Mouse (Mus musculus) MEL (cell line): ENCODE measurements around the gene Vtn. TPM values are rescaled to one million over a fixed set of nuclear protein-coding genes. Genes with fewer than 3 reads are reported as not detected.
A peak's percentile ranks its signal among the peaks of the same experiment; 100 is the strongest.

Experiments
- DNase-seq: peaks from one replicate; pipeline ENCODE4 v3.0.0; 2011; ENCODE audit warnings: low read depth, low spot score
- H3K27ac ChIP-seq: 2 replicates; pipeline ENCODE4 v1.5.1; 2012; ENCODE audit warnings: low read depth, mild to moderate bottlenecking, control low read depth, low read length, moderate library complexity; ENCODE audit not compliant: control insufficient read depth
- H3K27me3 ChIP-seq, 2 experiments: fragments of 150-350 bp in 1 of 2; sonication (generic) in 1 of 2; 2 replicates each; pipeline ENCODE4 v1.6.1; 2012; ENCODE audit warnings: low read length in 2 of 2, mild to moderate bottlenecking in 2 of 2, improper control_type of control experiment in 1 of 2, moderate library complexity in 1 of 2; ENCODE audit not compliant: insufficient read depth in 2 of 2, control insufficient read depth in 1 of 2
- H3K36me3 ChIP-seq, 2 experiments: 2 replicates each; pipeline ENCODE4 v1.6.1; 2012 to 2014; ENCODE audit warnings: low read length in 2 of 2, improper control_type of control experiment in 1 of 2, inconsistent platforms in 1 of 2, mild to moderate bottlenecking in 1 of 2; ENCODE audit not compliant: insufficient read depth in 2 of 2, control insufficient read depth in 1 of 2
- H3K4me1 ChIP-seq, 2 experiments: fragments of 150-350 bp in 1 of 2; sonication (generic) in 1 of 2; 2 replicates each; pipeline ENCODE4 v1.6.1; 2012; ENCODE audit warnings: low read length in 2 of 2, improper control_type of control experiment in 1 of 2, mild to moderate bottlenecking in 1 of 2; ENCODE audit not compliant: insufficient read depth in 2 of 2, control insufficient read depth in 1 of 2
- H3K4me3 ChIP-seq, 2 experiments: fragments of 150-350 bp in 1 of 2; sonication (generic) in 1 of 2; 2 replicates each; pipeline ENCODE4 v1.5.1; 2012; ENCODE audit warnings: low read depth in 2 of 2, low read length in 2 of 2, mild to moderate bottlenecking in 2 of 2, moderate library complexity in 2 of 2, control low read depth in 1 of 2, improper control_type of control experiment in 1 of 2; ENCODE audit not compliant: control insufficient read depth in 1 of 2, insufficient read depth in 1 of 2
- H3K79me2 ChIP-seq: 2 replicates; pipeline ENCODE4 v1.6.1; 2012; ENCODE audit warnings: mild to moderate bottlenecking, low read length, moderate library complexity; ENCODE audit not compliant: control insufficient read depth, poor library complexity, insufficient read depth
- H3K9ac ChIP-seq: 2 replicates; pipeline ENCODE4 v1.6.1; 2012; ENCODE audit warnings: low read depth, mild to moderate bottlenecking, control low read depth, low read length, moderate library complexity; ENCODE audit not compliant: control insufficient read depth, poor library complexity, severe bottlenecking
- H3K9me3 ChIP-seq: fragments of 150-350 bp; sonication (generic); replicated peaks from 2 replicates; pipeline ENCODE4 v1.6.1; 2012; ENCODE audit warnings: mild to moderate bottlenecking, low read length, improper control_type of control experiment, moderate library complexity; ENCODE audit not compliant: insufficient read depth
- CHD1 ChIP-seq: IDR thresholded peaks from 2 replicates; pipeline ENCODE4 v1.6.1; 2012; ENCODE audit warnings: low read depth, mild to moderate bottlenecking, inconsistent platforms, low read length, improper control_type of control experiment
- CHD2 ChIP-seq: IDR thresholded peaks from 2 replicates; pipeline ENCODE4 v1.6.1; 2011; ENCODE audit warnings: low read length, improper control_type of control experiment
- CTCF ChIP-seq, 3 experiments: IDR thresholded peaks in 2 of 3; conservative IDR thresholded peaks in 1 of 3; 2 replicates each; pipeline ENCODE4 v1.5.1; 2011 to 2012; ENCODE audit warnings: low read length in 3 of 3, low read depth in 2 of 3, mild to moderate bottlenecking in 2 of 3, improper control_type of control experiment in 1 of 3, inconsistent platforms in 1 of 3, mixed read lengths in 1 of 3, moderate library complexity in 1 of 3; ENCODE audit not compliant: control insufficient read depth in 1 of 3, insufficient read depth in 1 of 3, poor library complexity in 1 of 3, severe bottlenecking in 1 of 3
- E2F4 ChIP-seq: IDR thresholded peaks from 2 replicates; pipeline ENCODE4 v1.6.1; 2011; ENCODE audit warnings: low read depth, low read length, improper control_type of control experiment, borderline replicate concordance
- ELF1 ChIP-seq: IDR thresholded peaks from 2 replicates; pipeline ENCODE4 v1.6.1; 2014; ENCODE audit warnings: low read depth, mild to moderate bottlenecking, inconsistent platforms, low read length, improper control_type of control experiment, moderate library complexity
- ETS1 ChIP-seq: IDR thresholded peaks from 2 replicates; pipeline ENCODE4 v1.6.1; 2012; ENCODE audit warnings: low read depth, mild to moderate bottlenecking, inconsistent platforms, low read length, improper control_type of control experiment, moderate library complexity
- GABPA ChIP-seq: IDR thresholded peaks from 2 replicates; pipeline ENCODE4 v1.6.1; 2012; ENCODE audit warnings: low read depth, mild to moderate bottlenecking, inconsistent platforms, low read length, improper control_type of control experiment, moderate library complexity
- HCFC1 ChIP-seq: IDR thresholded peaks from 2 replicates; pipeline ENCODE4 v1.6.1; 2012; ENCODE audit warnings: low read depth, mild to moderate bottlenecking, inconsistent platforms, low read length, improper control_type of control experiment, moderate library complexity
- KAT2A ChIP-seq: conservative IDR thresholded peaks from 2 replicates; pipeline ENCODE4 v1.6.1; 2012; ENCODE audit warnings: low read depth, low read length, improper control_type of control experiment, inconsistent platforms
- MAX ChIP-seq: IDR thresholded peaks from 2 replicates; pipeline ENCODE4 v1.6.1; 2011; ENCODE audit warnings: low read length, improper control_type of control experiment
- MAZ ChIP-seq: IDR thresholded peaks from 2 replicates; pipeline ENCODE4 v1.6.1; 2012; ENCODE audit warnings: low read depth, mild to moderate bottlenecking, inconsistent platforms, low read length, improper control_type of control experiment
- MEF2A ChIP-seq: IDR thresholded peaks from 2 replicates; pipeline ENCODE4 v1.6.1; 2014; ENCODE audit warnings: low read depth, mild to moderate bottlenecking, inconsistent platforms, low read length, improper control_type of control experiment; ENCODE audit not compliant: poor library complexity, insufficient replicate concordance, severe bottlenecking; ENCODE audit errors: extremely low read depth
- MXI1 ChIP-seq: IDR thresholded peaks from 2 replicates; pipeline ENCODE4 v1.6.1; 2011; ENCODE audit warnings: mild to moderate bottlenecking, low read depth, low read length, improper control_type of control experiment
- NELFE ChIP-seq: IDR thresholded peaks from 2 replicates; pipeline ENCODE4 v1.6.1; 2011; ENCODE audit warnings: low read depth, low read length, improper control_type of control experiment
- NRF1 ChIP-seq: IDR thresholded peaks from 2 replicates; pipeline ENCODE4 v1.6.1; 2014; ENCODE audit warnings: low read depth, mild to moderate bottlenecking, inconsistent platforms, low read length, improper control_type of control experiment, moderate library complexity; ENCODE audit not compliant: poor library complexity, insufficient read depth, severe bottlenecking
- POLR2A ChIP-seq, 2 experiments: IDR thresholded peaks; 2 replicates each; pipeline ENCODE4 v1.6.1; 2011 to 2012; ENCODE audit warnings: low read length in 2 of 2, mild to moderate bottlenecking in 2 of 2, control low read depth in 1 of 2, improper control_type of control experiment in 1 of 2, low read depth in 1 of 2, moderate library complexity in 1 of 2; ENCODE audit not compliant: control insufficient read depth in 1 of 2, insufficient read depth in 1 of 2, poor library complexity in 1 of 2
- POLR2AphosphoS5 ChIP-seq: IDR thresholded peaks from 2 replicates; pipeline ENCODE4 v1.6.1; 2012; ENCODE audit warnings: low read depth, borderline replicate concordance, mild to moderate bottlenecking, inconsistent platforms, low read length, moderate library complexity, mixed read lengths
- RCOR1 ChIP-seq: IDR thresholded peaks from 2 replicates; pipeline ENCODE4 v1.6.1; 2012; ENCODE audit warnings: low read depth, mild to moderate bottlenecking, inconsistent platforms, low read length, improper control_type of control experiment
- SMC3 ChIP-seq: IDR thresholded peaks from 2 replicates; pipeline ENCODE4 v1.6.1; 2011; ENCODE audit warnings: low read depth, low read length, improper control_type of control experiment
- USF1 ChIP-seq: IDR thresholded peaks from 2 replicates; pipeline ENCODE4 v1.6.1; 2014; ENCODE audit warnings: low read depth, mild to moderate bottlenecking, inconsistent platforms, low read length, improper control_type of control experiment, moderate library complexity
- USF2 ChIP-seq, 2 experiments: IDR thresholded peaks; 2 replicates each; pipeline ENCODE4 v1.6.1; 2011 to 2012; ENCODE audit warnings: improper control_type of control experiment in 2 of 2, low read length in 2 of 2, borderline replicate concordance in 1 of 2, inconsistent platforms in 1 of 2, low read depth in 1 of 2, mild to moderate bottlenecking in 1 of 2; ENCODE audit not compliant: insufficient read depth in 1 of 2
- ZC3H11A ChIP-seq: IDR thresholded peaks from 2 replicates; pipeline ENCODE4 v1.6.1; 2012; ENCODE audit warnings: low read depth, mild to moderate bottlenecking, inconsistent platforms, low read length, improper control_type of control experiment
- ZMIZ1 ChIP-seq: IDR thresholded peaks from 2 replicates; pipeline ENCODE4 v1.6.1; 2012; ENCODE audit warnings: low read depth, mild to moderate bottlenecking, inconsistent platforms, low read length, improper control_type of control experiment, moderate library complexity
- polyA plus RNA-seq, 2 experiments: library from polyadenylated mRNA; stranded (reverse) in 1 of 2; unstranded in 1 of 2; fragments of >175 nt in 1 of 2; fragments of >200 nt in 1 of 2; gene quantifications; 2 replicates each; pipeline versions ENCODE4 v1.2.1 to v1.2.4; 2012; ENCODE audit warnings: low replicate concordance in 2 of 2, low read depth in 1 of 2; ENCODE audit not compliant: insufficient read length in 2 of 2, insufficient read depth in 1 of 2, missing spikeins in 1 of 2
- total RNA-seq: library from RNA; depleted of rRNA; stranded (reverse); fragments of 300-350 nt; gene quantifications from 2 replicates; pipeline ENCODE4 v1.2.3, GENCODE M21; 2012

The Vtn gene
- total and polyA plus RNA-seq, 3 experiments: 0.18 TPM; not detected in 2

DNA sequence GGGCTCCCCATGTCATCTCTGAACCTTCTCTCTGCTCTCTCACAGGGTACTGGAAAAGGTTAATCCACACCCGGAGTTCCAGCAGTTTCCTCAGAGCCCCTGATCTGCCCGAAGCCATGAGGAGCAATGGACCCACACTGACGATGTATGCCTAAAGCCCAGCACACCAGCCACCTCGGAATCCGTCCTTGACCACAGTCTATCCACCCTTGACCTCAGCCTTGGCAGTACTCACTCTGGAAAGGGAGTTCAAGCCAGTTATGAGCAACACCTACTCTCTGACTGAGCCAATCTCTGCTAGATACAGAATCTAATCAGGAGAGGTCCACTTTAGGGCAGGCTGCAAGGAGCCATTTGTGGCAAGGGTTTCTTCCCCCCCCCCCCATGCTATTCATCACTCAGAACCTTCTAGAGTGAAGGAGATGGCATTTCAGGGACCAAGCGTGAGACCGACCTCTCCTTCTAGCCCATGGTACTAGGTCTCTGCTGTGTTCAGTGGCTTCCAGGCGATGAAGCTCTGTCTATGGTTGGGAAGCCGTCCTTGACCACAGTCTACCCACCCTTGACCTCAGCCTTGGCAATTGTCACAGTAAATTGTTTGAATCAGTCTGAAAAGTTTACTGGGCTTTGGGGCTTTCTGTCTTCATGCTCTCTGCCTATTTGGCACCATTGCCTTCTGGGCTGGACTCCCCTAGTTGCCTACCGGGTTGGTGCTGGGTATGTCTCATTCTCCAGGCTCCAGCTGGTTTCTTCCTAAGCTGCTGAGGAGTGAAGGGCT, 27.4 kb upstream of the Vtn start:
- Histone ChIP-seq H3K79me2 (no peaks in the 10 kb centered on the region), H3K9me3 (no peaks in the 10 kb centered on the region), H3K9ac (no peak overlapping the region), H3K36me3 (peaks cover 0 to 12% of the 10 kb centered on the region in 2 experiments; a peak in 2 of 4 replicates), H3K4me1 (peaks cover 6 to 22% of the 10 kb centered on the region in 2 experiments), H3K4me3 (no peak overlapping the region), H3K27ac (no peak overlapping the region), H3K27me3 (no peaks in the 10 kb centered on the region)
- TF ChIP-seq SMC3 (no peak), NRF1 (no peak), KAT2A (no peak), E2F4 (no peak), NELFE (no peak), MXI1 (no peak), ETS1 (no peak), USF2 (IDR thresholded peaks at IDR 0.05; ENCODE audit: borderline replicate concordance in 1 of 2, insufficient read depth in 1 of 2, low read depth in 1 of 2, low read length in 2 of 2) (no peak), CHD2 (no peak), USF1 (no peak)
- DNase-seq: no peak

GRCm38 (mm10) chr11:78475289-78475688, 23.6 kb upstream of the Vtn start:
- peaks cover 0 to 6% of the 10 kb centered on the region in 2 experiments; a peak in 1 of 4 replicates for H3K4me1 ChIP-seq
- H3K79me2 ChIP-seq: no peaks in the 10 kb centered on the region
- H3K9me3 ChIP-seq: no peaks in the 10 kb centered on the region
- H3K9ac ChIP-seq: no peak overlapping the region
- 0 out of 4 replicates have a peak, but pooled peaks cover 0 to 3% of the 10 kb centered on the region in 2 experiments for H3K27me3 ChIP-seq
- no peaks in the 10 kb centered on the region for H3K36me3 ChIP-seq
- H3K4me3 ChIP-seq: no peak overlapping the region
- peak; percentile 44 for DNase-seq
- H3K27ac ChIP-seq: no peak overlapping the region
- TF ChIP-seq CHD1 (no peak), ETS1 (no peak), MXI1 (no peak), CTCF (IDR thresholded peaks at IDR 0.05 in 2 of 3, conservative IDR thresholded peaks at IDR 0.05 in 1 of 3; ENCODE audit: control insufficient read depth in 1 of 3, insufficient read depth in 1 of 3, low read depth in 2 of 3, low read length in 3 of 3, poor library complexity in 1 of 3, severe bottlenecking in 1 of 3) (no peak), GABPA (no peak), ELF1 (no peak), ZMIZ1 (no peak), POLR2A (IDR thresholded peaks at IDR 0.05; ENCODE audit: control insufficient read depth in 1 of 2, insufficient read depth in 1 of 2, low read depth in 1 of 2, low read length in 2 of 2, poor library complexity in 1 of 2) (no peak), POLR2AphosphoS5 (no peak), CHD2 (no peak), E2F4 (no peak), ZC3H11A (no peak), MAX (no peak), RCOR1 (no peak), MEF2A (no peak), HCFC1 (no peak), MAZ (no peak), USF2 (IDR thresholded peaks at IDR 0.05; ENCODE audit: borderline replicate concordance in 1 of 2, insufficient read depth in 1 of 2, low read depth in 1 of 2, low read length in 2 of 2) (no peak)
